Mouse (Mus musculus) spleen, postnatal 4 days (tissue): ENCODE results near the gene Trpm2.

Experiments
- DNase-seq, 2 experiments: peaks; one replicate each; pipeline ENCODE4 v3.0.0; 2022; ENCODE audit warnings: low spot score in 2 of 2

Gene Trpm2

GRCm38 (mm10) chr10:77902894-77903715, 67.3 kb downstream of the Trpm2 start:
- DNase-seq = no peak

GRCm38 (mm10) chr10:77902211-77902893, 68.0 kb downstream of the Trpm2 start, which contains the start of gene Lrrc3:
TSS of gene Lrrc3 (minus strand) at chr10:77902536.
- peak; percentile 18 to 68 for DNase-seq

GRCm38 (mm10) chr10:77901871-77902210, 68.5 kb downstream of the Trpm2 start:
- DNase-seq = no peak

- no peak for DNase-seq
Measured at GRCm38 (mm10) chr10:77900903-77901818, 69.2 kb downstream of the Trpm2 start.

- DNase-seq = no peak
Measured at GRCm38 (mm10) chr10:77900126-77900525, 70.2 kb downstream of the Trpm2 start.

- DNase-seq = no peak
Measured at GRCm38 (mm10) chr10:77895562-77895961, 74.8 kb downstream of the Trpm2 start.

- DNase-seq = no peak
Measured at GRCm38 (mm10) chr10:77890987-77891565, 79.3 kb downstream of the Trpm2 start.

- DNase-seq = no peak
Measured at GRCm38 (mm10) chr10:77886007-77886747, 84.2 kb downstream of the Trpm2 start.

- no peak for DNase-seq
Measured at GRCm38 (mm10) chr10:77882553-77882952, 87.8 kb downstream of the Trpm2 start.

GRCm38 (mm10) chr10:77880305-77880704, 90.1 kb downstream of the Trpm2 start:
- no peak for DNase-seq

- DNase-seq = no peak
Measured at GRCm38 (mm10) chr10:77878985-77879384, 91.4 kb downstream of the Trpm2 start.

- no peak for DNase-seq
Measured at GRCm38 (mm10) chr10:77869651-77870050, 100.7 kb downstream of the Trpm2 start.

- DNase-seq = no peak
Measured at GRCm38 (mm10) chr10:77867546-77867945, 102.8 kb downstream of the Trpm2 start.

- DNase-seq = no peak
Measured at GRCm38 (mm10) chr10:77864762-77865143, 105.6 kb downstream of the Trpm2 start.

GRCm38 (mm10) chr10:77864067-77864761, 106.1 kb downstream of the Trpm2 start:
- DNase-seq = peak in 1 of 2 experiments; percentile 38

- DNase-seq = no peak
Measured at GRCm38 (mm10) chr10:77861675-77862074, 108.7 kb downstream of the Trpm2 start, which contains the start of gene Gm3285. TSS of gene Gm3285 (plus strand) at chr10:77861975.
